Mouse (Mus musculus) ES-E14 (cell line): ENCODE results near the gene Adamts7.

Experiments used
- CHD2 ChIP-seq: IDR thresholded peaks from 2 replicates; pipeline ENCODE4 v1.6.1; 2014; ENCODE audit warnings: mild to moderate bottlenecking, low read depth, low read length, inconsistent platforms
- HCFC1 ChIP-seq: IDR thresholded peaks from 2 replicates; pipeline ENCODE4 v1.6.1; 2012; ENCODE audit warnings: low read length, inconsistent platforms, borderline replicate concordance; ENCODE audit not compliant: insufficient read depth
- MAFK ChIP-seq: IDR thresholded peaks from 2 replicates; pipeline ENCODE4 v1.6.1; 2014; ENCODE audit warnings: mild to moderate bottlenecking, low read depth, low read length, inconsistent platforms; ENCODE audit not compliant: insufficient read depth
- ZC3H11A ChIP-seq: IDR thresholded peaks from 2 replicates; pipeline ENCODE4 v1.6.1; 2012; ENCODE audit warnings: low read depth, mild to moderate bottlenecking, inconsistent platforms, low read length, borderline replicate concordance
- ZNF384 ChIP-seq: IDR thresholded peaks from 2 replicates; pipeline ENCODE4 v1.6.1; 2012; ENCODE audit warnings: low read depth, low read length, inconsistent platforms

- no peak for TF ChIP-seq MAFK
- no peak for TF ChIP-seq ZC3H11A
- TF ChIP-seq CHD2, result no peak
- no peak for TF ChIP-seq ZNF384
- TF ChIP-seq HCFC1, result no peak
Observed at GRCm38 (mm10) chr9:90245206-90245605, 82.3 kb downstream of the Adamts7 start.
